7 mouse cellular contexts compared by ENCODE assay signal in the genomic region with DNA sequence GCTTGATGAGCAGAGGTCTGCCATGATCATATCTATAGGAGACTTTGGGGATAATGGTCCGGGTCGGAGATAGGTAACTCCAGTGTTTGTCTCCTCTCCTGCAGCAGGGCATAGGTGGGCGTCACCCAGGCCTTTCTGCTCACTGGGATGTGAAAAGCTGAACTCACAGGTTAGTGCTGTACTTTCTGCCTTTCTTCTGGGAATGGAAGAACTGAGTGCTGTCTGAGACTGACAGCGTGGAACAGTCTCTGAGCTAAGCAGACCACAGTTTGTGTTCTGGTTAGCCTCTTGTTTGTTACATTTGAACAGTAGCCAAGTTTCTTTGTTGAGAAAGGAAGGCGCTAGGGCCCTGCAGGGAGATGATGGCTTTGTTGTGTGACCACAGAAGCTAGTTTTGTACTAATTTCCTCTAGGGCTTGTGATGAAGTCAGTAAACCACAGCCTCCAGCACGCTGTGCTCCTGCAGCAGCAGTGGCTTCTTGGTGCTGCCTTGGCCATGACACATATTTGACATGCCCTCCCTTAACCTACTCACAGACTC. TPM values are rescaled to one million over a fixed set of nuclear protein-coding genes. Genes with fewer than 3 reads are reported as not detected.
A peak's percentile ranks its signal among the peaks of the same experiment; 100 is the strongest.
DNase-seq lines count a peak whose midpoint lies in the region; ATAC-seq lines count a peak whose summit lies in the region.

No protein-coding gene starts in this region.

- H3K4me2 ChIP-seq in midbrain, embryonic 13.5 days (replicated peaks), result no peak overlapping the region

- H3K9ac ChIP-seq in midbrain, embryonic 13.5 days (replicated peaks), result no peak overlapping the region

- peak; percentile 95 for DNase-seq in CD4-positive helper T cell, adult 2 months (ENCODE audit: low read depth, low spot score)
- peak; percentile 45 for DNase-seq in MN1 (ENCODE audit: low spot score)
- DNase-seq in heart, postnatal 10 days, result peak; percentile 38 to 39
- DNase-seq in lung, postnatal 10 days, result peak; percentile 51
- peak; percentile 89 for DNase-seq in thymus, postnatal 0 days (ENCODE audit: low spot score)
- DNase-seq in gastrocnemius, postnatal 10 days, result no peak

- WGBS in midbrain, embryonic 13.5 days, result 74% methylated on average over 6 of the region's 6 CpGs

- no peaks in the 10 kb centered on the region for H3K4me1 ChIP-seq in midbrain, embryonic 13.5 days (replicated peaks)

- H3K9me3 ChIP-seq in midbrain, embryonic 13.5 days, result no peaks in the 10 kb centered on the region

- intact Hi-C loops in heart, postnatal 10 days (cut with DNase I), result no loop called here

- H3K36me3 ChIP-seq in midbrain, embryonic 13.5 days, result no peaks in the 10 kb centered on the region

- no peak for ATAC-seq in midbrain, embryonic 13.5 days

- H3K4me3 ChIP-seq in midbrain, embryonic 13.5 days (replicated peaks), result no peak overlapping the region

- H3K27ac ChIP-seq in midbrain, embryonic 13.5 days, result no peak overlapping the region

- H3K27me3 ChIP-seq in midbrain, embryonic 13.5 days, result no peaks in the 10 kb centered on the region

RNA-seq across cellular contexts. Expression of a gene that starts 0.3 kb away (rescaled TPM):
- under 1 TPM; 0.47 to 0.72 TPM for total RNA-seq in heart, postnatal 10 days (2021)
- polyA plus RNA-seq in thymus, postnatal 0 days (2015; fragmentation: Nextera tagmentation; extraction: Ambion mirVana), result 59.5 and 64.6 TPM in 2 replicates
- under 1 TPM; 0.26 to 0.81 TPM for total RNA-seq in gastrocnemius, postnatal 10 days (2021)
- polyA plus RNA-seq in midbrain, embryonic 13.5 days (2015; fragmentation: Nextera tagmentation; extraction: Ambion mirVana), result 0.24 and 0.49 TPM in 2 replicates

RNA-seq across cellular contexts. Expression of a gene that starts 27.5 kb away (rescaled TPM):
- total RNA-seq in heart, postnatal 10 days (2021), result under 1 TPM in 1 of 2 experiments, not detected in 1; 0.32 TPM
- polyA plus RNA-seq in thymus, postnatal 0 days (2015; fragmentation: Nextera tagmentation; extraction: Ambion mirVana), result 1.1 and 2.4 TPM in 2 replicates
- under 1 TPM; 0.49 to 0.70 TPM for total RNA-seq in gastrocnemius, postnatal 10 days (2021)
- polyA plus RNA-seq in midbrain, embryonic 13.5 days (2015; fragmentation: Nextera tagmentation; extraction: Ambion mirVana), result 0.08 and 0.63 TPM in 2 replicates

RNA-seq across cellular contexts. Expression of a gene that starts 50.5 kb away (rescaled TPM):
- total RNA-seq in heart, postnatal 10 days (2021), result not detected
- 0.19 and 0.29 TPM in 2 replicates for polyA plus RNA-seq in thymus, postnatal 0 days (2015; fragmentation: Nextera tagmentation; extraction: Ambion mirVana)
- total RNA-seq in gastrocnemius, postnatal 10 days (2021), result not detected
- 0.46 TPM in 1 of 2 replicates, not detected in the other for polyA plus RNA-seq in midbrain, embryonic 13.5 days (2015; fragmentation: Nextera tagmentation; extraction: Ambion mirVana)

RNA-seq across cellular contexts. Expression of a gene that starts 50.6 kb away (rescaled TPM):
- total RNA-seq in heart, postnatal 10 days (2021), result 10 to 100 TPM; 11.5 to 14.0 TPM
- 24.8 and 26.4 TPM in 2 replicates for polyA plus RNA-seq in thymus, postnatal 0 days (2015; fragmentation: Nextera tagmentation; extraction: Ambion mirVana)
- total RNA-seq in gastrocnemius, postnatal 10 days (2021), result 10 to 100 TPM in 1 of 2 experiments, 1 to 10 TPM in 1; 9.8 to 13.5 TPM
- polyA plus RNA-seq in midbrain, embryonic 13.5 days (2015; fragmentation: Nextera tagmentation; extraction: Ambion mirVana), result 24.1 and 25.0 TPM in 2 replicates

RNA-seq across cellular contexts. Expression of a gene that starts 50.7 kb away (rescaled TPM):
- 10 to 100 TPM; 12.4 to 13.5 TPM for total RNA-seq in heart, postnatal 10 days (2021)
- 47.8 and 50.9 TPM in 2 replicates for polyA plus RNA-seq in thymus, postnatal 0 days (2015; fragmentation: Nextera tagmentation; extraction: Ambion mirVana)
- total RNA-seq in gastrocnemius, postnatal 10 days (2021), result 1 to 10 TPM; 5.6 to 6.5 TPM
- 23.7 and 30.0 TPM in 2 replicates for polyA plus RNA-seq in midbrain, embryonic 13.5 days (2015; fragmentation: Nextera tagmentation; extraction: Ambion mirVana)
